In genomic region chr2:38931851-38932667, GRCm38 (mm10) we compare ENCODE assay signal across 8 mouse cellular contexts. TPM values are rescaled to one million over a fixed set of nuclear protein-coding genes. Genes with fewer than 3 reads are reported as not detected.
DNase-seq lines count a peak whose midpoint lies in the region; ATAC-seq lines count a peak whose summit lies in the region.

TSS of gene Olfml2a (plus strand) at chr2:38931978.

- peaks cover 20% of the 10 kb centered on the region for H3K4me1 ChIP-seq in hindbrain, embryonic 12.5 days

- peak; percentile 75 for ATAC-seq in frontal cortex, adult (ENCODE audit: low TSS enrichment)
- peak; percentile 65 for ATAC-seq in hindbrain, embryonic 12.5 days (ENCODE audit: low FRiP score)

- H3K27me3 ChIP-seq in hindbrain, embryonic 12.5 days: peaks cover 3% of the 10 kb centered on the region; the same call in 1 of the 2 replicates

- H3K27ac ChIP-seq in hindbrain, embryonic 12.5 days: no peak within 1 kb of the TSS

- peak within 1 kb of the TSS; percentile 40 for H3K4me3 ChIP-seq in hindbrain, embryonic 12.5 days

- 7% methylated on average over 32 of the region's 32 CpGs for WGBS in hindbrain, embryonic 12.5 days

- no peaks in the 10 kb centered on the region for H3K9me3 ChIP-seq in hindbrain, embryonic 12.5 days (replicated peaks)

- peak; percentile 57 for DNase-seq in MEL-GATA-1-ER (ENCODE audit: extremely low read depth, low read depth)
- DNase-seq in cerebellum, adult 9-11 months: peak; percentile 50
- DNase-seq in layer of hippocampus, postnatal 25 days (ENCODE audit: extremely low spot score in 1 of 2, low spot score in 1 of 2): peak; percentile 51 to 70
- peak; percentile 92 for DNase-seq in lung, postnatal 36 days
- peak; percentile 80 for DNase-seq in retina, postnatal 1 day
- DNase-seq in thymus, postnatal 4 days: peak; percentile 89

- no peaks in the 10 kb centered on the region for H3K36me3 ChIP-seq in hindbrain, embryonic 12.5 days

- peak within 1 kb of the TSS; percentile 60 for H3K9ac ChIP-seq in hindbrain, embryonic 12.5 days

- peak within 1 kb of the TSS; percentile 80 for H3K4me2 ChIP-seq in hindbrain, embryonic 12.5 days (replicated peaks)

RNA-seq across cellular contexts. Expression of gene Olfml2a, which starts in this region (rescaled TPM):
- 4.9 and 5.7 TPM in 2 replicates for polyA plus RNA-seq in hindbrain, embryonic 12.5 days (2016; fragmentation: Nextera tagmentation; extraction: Ambion mirVana)
- total RNA-seq in layer of hippocampus, postnatal 25 days (2021): 1 to 10 TPM; 1.4 to 1.5 TPM
